Mouse (Mus musculus): ENCODE results near the gene Plekhj1. TPM values are rescaled to one million over a fixed set of nuclear protein-coding genes. Genes with fewer than 3 reads are reported as not detected.

Plekhj1 gene
- total and polyA plus RNA-seq, 2 experiments = 16.0 to 42.2 TPM

DNA sequence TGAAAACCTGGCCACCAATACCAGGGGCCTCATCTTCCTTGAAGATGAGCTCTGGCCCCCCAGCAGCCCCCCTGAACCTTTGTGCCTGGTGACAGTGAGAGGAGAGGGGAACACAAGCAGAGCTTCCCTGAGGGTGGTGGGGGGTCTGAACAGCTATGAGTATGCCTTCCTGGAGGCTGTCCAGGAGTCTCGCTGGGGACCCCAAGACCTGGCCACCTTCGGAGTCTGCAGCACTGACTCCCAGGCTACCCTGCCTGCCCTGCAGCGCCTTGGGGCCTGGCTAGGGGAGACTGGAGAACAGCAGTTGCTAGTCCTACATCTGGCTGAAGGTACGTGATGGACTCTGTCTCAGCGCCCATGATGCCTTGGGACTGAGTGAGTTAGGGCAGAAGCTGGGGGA, 6.9 kb upstream of the Plekhj1 start:
- Histone ChIP-seq H3K9ac (ENCODE audit: low read depth, low read length) (no peak overlapping the region), H3K27ac (replicated peaks; ENCODE audit: insufficient read depth, low read depth, low read length) (no peak overlapping the region), H3K79me2 (ENCODE audit: control insufficient read depth, insufficient read depth, low read length) (no peaks in the 10 kb centered on the region), H3K27me3 (ENCODE audit: control insufficient read depth, insufficient read depth, low read length) (no peaks in the 10 kb centered on the region; the same call in 1 of the 2 replicates), H3K36me3 (ENCODE audit: control insufficient read depth, insufficient read depth, low read length) (peaks cover 2% of the 10 kb centered on the region; the same call in 1 of the 2 replicates), H3K4me1 (ENCODE audit: control insufficient read depth, insufficient read depth, low read length) (peaks cover 5% of the 10 kb centered on the region), H3K4me3 (ENCODE audit: insufficient read depth, low read depth, low read length) (no peak overlapping the region)
- WGBS = 95% methylated on average over 5 of the region's 5 CpGs
- no peak for DNase-seq (ENCODE audit: extremely low read depth, low read depth, low spot score)
- no peak for TF ChIP-seq POLR2A (IDR thresholded peaks at IDR 0.05; ENCODE audit: extremely low read depth, insufficient read depth, low read length)
- no peak for TF ChIP-seq CTCF (IDR thresholded peaks at IDR 0.05; ENCODE audit: low read depth, low read length)

DNA sequence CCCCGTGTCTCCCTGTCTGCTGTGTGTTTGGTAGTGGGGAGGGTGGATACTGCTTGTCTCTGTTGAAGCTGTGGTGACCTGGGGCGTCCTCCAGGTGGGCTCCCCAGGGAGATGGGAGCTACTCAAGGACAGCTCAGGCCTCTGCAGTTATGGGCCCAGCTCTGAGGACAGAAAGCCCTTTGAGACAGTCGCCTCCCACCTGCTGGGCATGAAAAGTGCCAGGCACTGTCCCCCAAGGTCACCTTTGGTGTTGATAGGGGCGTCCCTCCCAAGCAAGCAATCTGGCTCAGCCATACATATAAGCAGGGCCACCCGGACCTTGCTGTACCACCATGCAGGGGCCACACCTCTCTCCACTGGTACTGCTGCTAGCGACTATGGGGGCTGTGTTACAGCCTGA, 6.5 kb upstream of the Plekhj1 start, which contains the start of gene Amh:
Gene Amh, plus strand, starts transcription at position 328 of the 400 bp plus-strand sequence.
- TF ChIP-seq POLR2A (IDR thresholded peaks at IDR 0.05; ENCODE audit: extremely low read depth, insufficient read depth, low read length) = no peak
- no peak for TF ChIP-seq CTCF (IDR thresholded peaks at IDR 0.05; ENCODE audit: low read depth, low read length)
- Histone ChIP-seq H3K9ac (ENCODE audit: low read depth, low read length) (no peak within 1 kb of the TSS), H3K36me3 (ENCODE audit: control insufficient read depth, insufficient read depth, low read length) (peaks cover 2% of the 10 kb centered on the region; the same call in 1 of the 2 replicates), H3K79me2 (ENCODE audit: control insufficient read depth, insufficient read depth, low read length) (peaks cover 4% of the 10 kb centered on the region; the same call in 1 of the 2 replicates), H3K27ac (replicated peaks; ENCODE audit: insufficient read depth, low read depth, low read length) (no peak within 1 kb of the TSS), H3K4me3 (ENCODE audit: insufficient read depth, low read depth, low read length) (no peak within 1 kb of the TSS), H3K27me3 (ENCODE audit: control insufficient read depth, insufficient read depth, low read length) (no peaks in the 10 kb centered on the region; the same call in 1 of the 2 replicates), H3K4me1 (ENCODE audit: control insufficient read depth, insufficient read depth, low read length) (peaks cover 5% of the 10 kb centered on the region)
- DNase-seq (ENCODE audit: extremely low read depth, low read depth, low spot score) = no peak
- WGBS = 86% methylated on average over 6 of the region's 6 CpGs

DNA sequence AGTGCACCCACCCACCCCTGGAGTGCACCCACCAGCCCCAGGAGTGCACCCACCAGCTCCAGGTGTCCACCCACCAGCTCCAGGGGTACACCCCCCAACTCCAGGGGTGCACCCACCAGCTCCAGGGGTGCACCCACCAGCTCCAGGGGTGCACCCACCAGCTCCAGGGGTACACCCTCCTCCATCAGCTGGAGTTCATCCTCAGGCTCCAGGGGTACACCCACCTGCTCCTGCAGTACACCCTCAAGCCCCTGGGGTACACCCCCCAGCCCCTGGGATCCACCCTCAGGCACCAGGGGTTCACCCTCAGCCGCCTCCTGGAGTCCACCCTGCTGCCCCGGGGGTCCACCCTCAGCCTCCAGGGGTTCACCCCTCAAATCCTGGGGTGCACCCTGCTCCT, 5.9 kb upstream of the Plekhj1 start:
- no peak for TF ChIP-seq CTCF (IDR thresholded peaks at IDR 0.05; ENCODE audit: low read depth, low read length)
- Histone ChIP-seq H3K79me2 (ENCODE audit: control insufficient read depth, insufficient read depth, low read length) (peaks cover 5% of the 10 kb centered on the region; the same call in 1 of the 2 replicates), H3K9ac (ENCODE audit: low read depth, low read length) (no peak overlapping the region), H3K36me3 (ENCODE audit: control insufficient read depth, insufficient read depth, low read length) (peaks cover 2% of the 10 kb centered on the region; the same call in 1 of the 2 replicates), H3K4me1 (ENCODE audit: control insufficient read depth, insufficient read depth, low read length) (peaks cover 8% of the 10 kb centered on the region), H3K27me3 (ENCODE audit: control insufficient read depth, insufficient read depth, low read length) (no peaks in the 10 kb centered on the region; the same call in 1 of the 2 replicates), H3K27ac (replicated peaks; ENCODE audit: insufficient read depth, low read depth, low read length) (no peak overlapping the region), H3K4me3 (ENCODE audit: insufficient read depth, low read depth, low read length) (no peak overlapping the region)
- 86% methylated on average over 2 of the region's 2 CpGs for WGBS
- no peak for DNase-seq (ENCODE audit: extremely low read depth, low read depth, low spot score)

DNA sequence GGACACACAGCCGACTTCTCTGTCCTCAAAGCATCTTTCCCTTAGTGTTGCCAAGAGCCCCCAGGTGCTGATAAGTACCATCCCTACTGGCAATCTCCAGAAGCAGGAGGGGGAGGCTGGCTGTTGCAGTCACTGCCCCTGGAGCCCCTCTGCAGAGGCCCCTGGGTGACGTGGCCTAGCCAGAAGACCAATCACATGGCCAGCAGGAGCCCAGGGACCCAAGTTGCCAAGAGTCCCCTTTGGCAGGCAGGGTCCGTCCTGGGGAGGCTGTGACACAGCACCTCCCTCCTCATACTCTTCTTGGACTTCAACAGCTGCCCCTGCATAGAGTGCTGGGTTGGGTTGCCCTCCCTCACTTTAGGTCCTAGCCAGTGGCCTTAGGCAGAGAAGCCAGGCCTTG, 4.6 kb upstream of the Plekhj1 start:
- H3K79me2 ChIP-seq (ENCODE audit: control insufficient read depth, insufficient read depth, low read length) = peaks cover 11% of the 10 kb centered on the region; the same call in 1 of the 2 replicates
- WGBS = 83% methylated on average over 3 of the region's 3 CpGs
- H3K4me1 ChIP-seq (ENCODE audit: control insufficient read depth, insufficient read depth, low read length) = peaks cover 10% of the 10 kb centered on the region
- DNase-seq (ENCODE audit: extremely low read depth, low read depth, low spot score) = no peak
- no peak overlapping the region for H3K9ac ChIP-seq (ENCODE audit: low read depth, low read length)
- no peaks in the 10 kb centered on the region for H3K27me3 ChIP-seq (ENCODE audit: control insufficient read depth, insufficient read depth, low read length)
- no peak overlapping the region for H3K27ac ChIP-seq (replicated peaks; ENCODE audit: insufficient read depth, low read depth, low read length)
- TF ChIP-seq CTCF (IDR thresholded peaks at IDR 0.05; ENCODE audit: low read depth, low read length) (no peak), POLR2A (IDR thresholded peaks at IDR 0.05; ENCODE audit: extremely low read depth, insufficient read depth, low read length) (no peak)
- no peak overlapping the region for H3K4me3 ChIP-seq (ENCODE audit: insufficient read depth, low read depth, low read length)
- H3K36me3 ChIP-seq (ENCODE audit: control insufficient read depth, insufficient read depth, low read length) = peaks cover 2% of the 10 kb centered on the region; the same call in 1 of the 2 replicates

DNA sequence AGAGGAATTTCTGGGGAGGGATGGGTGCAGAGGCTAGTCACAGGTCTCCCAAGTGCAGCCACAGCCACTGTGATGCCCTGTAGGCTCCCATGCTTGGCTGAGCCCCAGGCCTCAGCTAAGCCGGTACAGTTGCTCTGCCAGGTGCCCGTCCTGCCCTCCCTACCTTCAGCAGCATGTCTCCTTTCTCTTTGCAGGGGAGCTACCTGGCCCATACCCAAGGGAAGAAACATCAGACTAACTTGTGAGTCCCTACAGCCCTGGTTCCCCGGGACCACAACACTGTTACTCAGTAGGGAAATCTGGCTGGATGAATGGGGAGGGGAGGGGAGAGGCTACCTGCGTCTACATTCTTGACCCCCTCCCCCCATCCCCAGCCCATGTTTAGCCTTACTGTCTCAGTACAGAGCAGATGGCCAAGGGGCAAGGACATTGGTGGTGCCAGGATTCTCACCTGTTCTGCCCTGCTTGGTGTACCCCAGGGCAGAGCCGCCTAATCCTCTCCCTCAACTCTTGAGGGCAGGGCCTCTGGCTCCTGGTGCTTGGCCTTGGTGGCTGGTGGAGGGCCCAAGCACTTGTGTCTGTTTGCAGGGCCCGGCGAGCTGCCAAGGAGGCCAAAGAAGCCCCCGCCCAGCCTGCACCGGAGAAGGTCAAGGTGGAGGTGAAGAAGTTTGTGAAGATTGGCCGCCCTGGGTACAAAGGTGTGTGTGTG, 3.9 kb upstream of the Plekhj1 start:
- no peak overlapping the region for H3K4me3 ChIP-seq (ENCODE audit: insufficient read depth, low read depth, low read length)
- H3K36me3 ChIP-seq (ENCODE audit: control insufficient read depth, insufficient read depth, low read length) = peaks cover 2% of the 10 kb centered on the region; the same call in 1 of the 2 replicates
- WGBS = 88% methylated on average over 10 of the region's 10 CpGs
- peaks cover 10% of the 10 kb centered on the region for H3K4me1 ChIP-seq (ENCODE audit: control insufficient read depth, insufficient read depth, low read length)
- H3K27me3 ChIP-seq (ENCODE audit: control insufficient read depth, insufficient read depth, low read length) = no peaks in the 10 kb centered on the region
- peaks cover 13% of the 10 kb centered on the region; the same call in 1 of the 2 replicates for H3K79me2 ChIP-seq (ENCODE audit: control insufficient read depth, insufficient read depth, low read length)
- H3K9ac ChIP-seq (ENCODE audit: low read depth, low read length) = no peak overlapping the region
- DNase-seq (ENCODE audit: extremely low read depth, low read depth, low spot score) = no peak
- H3K27ac ChIP-seq (replicated peaks; ENCODE audit: insufficient read depth, low read depth, low read length) = no peak overlapping the region
- TF ChIP-seq CTCF (IDR thresholded peaks at IDR 0.05; ENCODE audit: low read depth, low read length) (no peak), POLR2A (IDR thresholded peaks at IDR 0.05; ENCODE audit: extremely low read depth, insufficient read depth, low read length) (no peak)

DNA sequence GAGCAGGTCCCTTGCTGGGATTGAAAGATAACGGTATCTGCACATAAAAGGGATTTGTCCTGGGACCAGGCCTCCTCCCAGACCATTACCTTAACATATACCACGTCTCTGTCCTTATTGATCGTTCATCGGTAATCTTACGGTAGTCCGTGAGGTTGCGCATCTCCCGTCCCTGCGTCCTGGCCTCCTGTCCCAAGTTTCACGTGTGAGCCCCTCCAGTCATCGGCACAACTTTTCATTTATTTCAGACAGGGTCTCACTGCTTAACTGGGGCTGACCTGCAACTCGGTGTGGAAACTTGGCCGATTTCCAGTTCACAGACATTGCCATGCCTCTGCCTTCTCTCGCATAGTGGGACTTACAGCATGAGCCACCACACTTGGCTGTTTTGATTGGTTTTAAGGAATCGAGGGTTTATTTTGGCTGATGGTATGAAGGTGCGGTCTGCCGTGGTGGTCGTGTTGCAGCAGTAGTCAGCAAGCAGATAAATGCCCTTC, 692 bp upstream of the Plekhj1 start:
- H3K9ac ChIP-seq (ENCODE audit: low read depth, low read length) = peak overlapping the region; percentile 90
- peak; percentile 41 for DNase-seq (ENCODE audit: extremely low read depth, low read depth, low spot score)
- no peaks in the 10 kb centered on the region for H3K27me3 ChIP-seq (ENCODE audit: control insufficient read depth, insufficient read depth, low read length)
- H3K27ac ChIP-seq (replicated peaks; ENCODE audit: insufficient read depth, low read depth, low read length) = peak overlapping the region; percentile 81
- peak overlapping the region; percentile 74 for H3K4me3 ChIP-seq (ENCODE audit: insufficient read depth, low read depth, low read length)
- TF ChIP-seq CTCF (IDR thresholded peaks at IDR 0.05; ENCODE audit: low read depth, low read length) (no peak), POLR2A (IDR thresholded peaks at IDR 0.05; ENCODE audit: extremely low read depth, insufficient read depth, low read length) (no peak)
- peaks cover 2% of the 10 kb centered on the region; the same call in 1 of the 2 replicates for H3K36me3 ChIP-seq (ENCODE audit: control insufficient read depth, insufficient read depth, low read length)
- under 1% methylated on average over 18 of the region's 18 CpGs for whole genome bisulfite sequencing
- peaks cover 12% of the 10 kb centered on the region for H3K4me1 ChIP-seq (ENCODE audit: control insufficient read depth, insufficient read depth, low read length)
- peaks cover 13% of the 10 kb centered on the region; the same call in 1 of the 2 replicates for H3K79me2 ChIP-seq (ENCODE audit: control insufficient read depth, insufficient read depth, low read length)
